Mouse (Mus musculus): ENCODE data around the gene Elf1. TPM values are rescaled to one million over a fixed set of nuclear protein-coding genes. Genes with fewer than 3 reads are reported as not detected.
"Not testable (repeated sequence)": the region's sequence is repeated elsewhere in the genome, so short reads cannot be mapped to it uniquely, and the experiment has no call there.

The Elf1 gene
- polyA plus RNA-seq, 1 experiment from 2014 or later, result 2.5 TPM

- 94% methylated on average over 12 of the region's 12 CpGs for WGBS
- not testable (repeated sequence) for H3K9ac ChIP-seq (replicated peaks; ENCODE audit: low read depth, low read length); H3K4me3 ChIP-seq (ENCODE audit: low read depth, low read length); ATAC-seq (ENCODE audit: low read depth); H3K4me1 ChIP-seq (ENCODE audit: control insufficient read depth, insufficient read depth, low read length); H3K4me2 ChIP-seq (ENCODE audit: low read depth, low read length); H3K27me3 ChIP-seq (ENCODE audit: control insufficient read depth, insufficient read depth, low read length); H3K27ac ChIP-seq (ENCODE audit: low read depth, low read length); H3K36me3 ChIP-seq (ENCODE audit: control insufficient read depth, insufficient read depth, low read length); H3K9me3 ChIP-seq (ENCODE audit: control insufficient read depth, low read length)
Measured at GRCm38 (mm10) chr14:79526106-79526505, 45.1 kb downstream of the Elf1 start.

- Histone ChIP-seq H3K4me1 (ENCODE audit: control insufficient read depth, insufficient read depth, low read length) (no peaks in the 10 kb centered on the region), H3K27me3 (ENCODE audit: control insufficient read depth, insufficient read depth, low read length) (no peaks in the 10 kb centered on the region), H3K27ac (ENCODE audit: low read depth, low read length) (no peak overlapping the region), H3K4me2 (ENCODE audit: low read depth, low read length) (no peak overlapping the region), H3K4me3 (ENCODE audit: low read depth, low read length) (no peak overlapping the region), H3K36me3 (ENCODE audit: control insufficient read depth, insufficient read depth, low read length) (no peaks in the 10 kb centered on the region), H3K9me3 (ENCODE audit: control insufficient read depth, low read length) (no peaks in the 10 kb centered on the region), H3K9ac (replicated peaks; ENCODE audit: low read depth, low read length) (no peak overlapping the region)
- ATAC-seq (ENCODE audit: low read depth), result no peak
- WGBS, result 60% methylated on average over 6 of the region's 6 CpGs
Measured at GRCm38 (mm10) chr14:79527704-79528103, 46.7 kb downstream of the Elf1 start.

GRCm38 (mm10) chr14:79529581-79530554 is 48.9 kb downstream of the Elf1 start:
- WGBS, result 88% methylated on average over 10 of the region's 10 CpGs
- Histone ChIP-seq H3K4me3 (ENCODE audit: low read depth, low read length) (no peak overlapping the region), H3K9me3 (ENCODE audit: control insufficient read depth, low read length) (no peaks in the 10 kb centered on the region), H3K27me3 (ENCODE audit: control insufficient read depth, insufficient read depth, low read length) (no peaks in the 10 kb centered on the region), H3K9ac (replicated peaks; ENCODE audit: low read depth, low read length) (no peak overlapping the region), H3K27ac (ENCODE audit: low read depth, low read length) (no peak overlapping the region), H3K4me1 (ENCODE audit: control insufficient read depth, insufficient read depth, low read length) (no peaks in the 10 kb centered on the region), H3K36me3 (ENCODE audit: control insufficient read depth, insufficient read depth, low read length) (no peaks in the 10 kb centered on the region), H3K4me2 (ENCODE audit: low read depth, low read length) (no peak overlapping the region)
- ATAC-seq (ENCODE audit: low read depth), result no peak

- Histone ChIP-seq H3K27ac (ENCODE audit: low read depth, low read length) (no peak overlapping the region), H3K4me3 (ENCODE audit: low read depth, low read length) (no peak overlapping the region), H3K9ac (replicated peaks; ENCODE audit: low read depth, low read length) (no peak overlapping the region), H3K4me1 (ENCODE audit: control insufficient read depth, insufficient read depth, low read length) (no peaks in the 10 kb centered on the region), H3K27me3 (ENCODE audit: control insufficient read depth, insufficient read depth, low read length) (no peaks in the 10 kb centered on the region), H3K9me3 (ENCODE audit: control insufficient read depth, low read length) (no peaks in the 10 kb centered on the region), H3K36me3 (ENCODE audit: control insufficient read depth, insufficient read depth, low read length) (no peaks in the 10 kb centered on the region), H3K4me2 (ENCODE audit: low read depth, low read length) (no peak overlapping the region)
- whole genome bisulfite sequencing, result 89% methylated on average over 6 of the region's 6 CpGs
- no peak for ATAC-seq (ENCODE audit: low read depth)
Measured at GRCm38 (mm10) chr14:79530761-79531160, 49.8 kb downstream of the Elf1 start.

DNA sequence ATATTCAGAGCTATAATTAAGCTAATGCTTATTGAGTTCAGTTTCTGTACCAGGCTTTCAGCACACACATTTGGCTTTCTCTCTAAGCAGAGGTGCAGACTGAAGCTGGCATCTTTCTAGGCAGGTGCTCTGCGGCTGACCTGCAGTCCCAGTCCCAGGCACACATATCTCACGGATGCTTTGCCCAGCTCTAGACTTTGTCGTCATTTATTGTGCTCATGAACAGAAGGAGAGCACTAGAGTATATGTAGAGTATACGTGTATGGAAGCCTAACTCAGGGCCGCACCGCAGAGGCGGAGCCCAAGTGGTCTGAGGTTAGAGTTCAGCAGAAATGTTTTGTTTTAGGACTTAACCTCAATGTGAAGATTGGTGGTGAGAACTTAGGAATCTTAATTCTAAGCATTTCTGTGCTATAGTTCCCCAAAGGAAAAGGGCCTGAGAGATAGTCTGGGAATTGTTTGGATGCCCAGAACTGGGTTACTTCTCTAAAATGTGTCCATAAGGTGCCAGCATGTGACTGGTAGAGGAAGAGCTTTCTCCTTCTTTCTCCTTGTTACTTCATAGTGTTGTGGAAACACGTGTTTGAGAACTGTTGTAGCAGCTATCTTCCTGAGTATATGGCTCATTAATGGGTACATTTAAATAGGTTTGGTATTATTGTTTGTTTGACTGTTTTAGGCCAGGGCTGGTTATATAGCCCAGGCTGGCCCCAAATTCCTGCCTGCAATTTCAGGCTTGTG is 51.2 kb downstream of the Elf1 start:
- H3K9ac ChIP-seq (replicated peaks; ENCODE audit: low read depth, low read length), result no peak overlapping the region
- no peak overlapping the region for H3K4me3 ChIP-seq (ENCODE audit: low read depth, low read length)
- no peak overlapping the region for H3K27ac ChIP-seq (ENCODE audit: low read depth, low read length)
- H3K4me2 ChIP-seq (ENCODE audit: low read depth, low read length), result no peak overlapping the region
- H3K36me3 ChIP-seq (ENCODE audit: control insufficient read depth, insufficient read depth, low read length), result no peaks in the 10 kb centered on the region
- H3K4me1 ChIP-seq (ENCODE audit: control insufficient read depth, insufficient read depth, low read length), result no peaks in the 10 kb centered on the region
- ATAC-seq (ENCODE audit: low read depth), result no peak
- H3K27me3 ChIP-seq (ENCODE audit: control insufficient read depth, insufficient read depth, low read length), result no peaks in the 10 kb centered on the region
- 88% methylated on average over 8 of the region's 8 CpGs for WGBS
- no peaks in the 10 kb centered on the region for H3K9me3 ChIP-seq (ENCODE audit: control insufficient read depth, low read length)

- H3K27me3 ChIP-seq (ENCODE audit: control insufficient read depth, insufficient read depth, low read length), result no peaks in the 10 kb centered on the region
- no peaks in the 10 kb centered on the region for H3K4me1 ChIP-seq (ENCODE audit: control insufficient read depth, insufficient read depth, low read length)
- 97% methylated on average over 1 of the region's 1 CpGs for WGBS
- no peak overlapping the region for H3K4me2 ChIP-seq (ENCODE audit: low read depth, low read length)
- H3K9ac ChIP-seq (replicated peaks; ENCODE audit: low read depth, low read length), result no peak overlapping the region
- no peaks in the 10 kb centered on the region for H3K36me3 ChIP-seq (ENCODE audit: control insufficient read depth, insufficient read depth, low read length)
- ATAC-seq (ENCODE audit: low read depth), result no peak
- H3K27ac ChIP-seq (ENCODE audit: low read depth, low read length), result no peak overlapping the region
- H3K9me3 ChIP-seq (ENCODE audit: control insufficient read depth, low read length), result no peaks in the 10 kb centered on the region
- no peak overlapping the region for H3K4me3 ChIP-seq (ENCODE audit: low read depth, low read length)
Measured at GRCm38 (mm10) chr14:79533350-79533749, 52.4 kb downstream of the Elf1 start.

DNA sequence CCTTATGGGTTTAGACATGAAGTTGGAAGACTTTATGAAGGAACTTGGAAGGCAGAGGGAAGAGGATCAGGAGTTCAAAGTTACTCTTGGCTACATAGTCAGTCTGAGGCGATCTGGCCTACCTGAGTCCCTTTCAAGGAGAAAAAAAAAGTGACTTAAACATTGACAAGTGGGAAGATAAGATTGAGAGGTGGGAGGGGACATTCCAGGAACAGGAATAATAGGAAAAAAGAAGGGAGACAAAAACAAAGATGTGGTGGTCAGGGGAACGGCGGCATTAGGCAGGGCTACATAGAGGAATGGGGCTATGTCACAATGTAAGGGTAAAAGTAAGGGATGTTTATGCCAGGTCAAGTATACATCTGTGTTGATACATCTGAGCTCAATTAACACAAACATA is 53.2 kb downstream of the Elf1 start:
- 83% methylated on average over 3 of the region's 3 CpGs for WGBS
- H3K27me3 ChIP-seq (ENCODE audit: control insufficient read depth, insufficient read depth, low read length), result no peaks in the 10 kb centered on the region
- H3K9ac ChIP-seq (replicated peaks; ENCODE audit: low read depth, low read length), result no peak overlapping the region

GRCm38 (mm10) chr14:79534656-79535055 is 53.7 kb downstream of the Elf1 start:
- H3K4me3 ChIP-seq (ENCODE audit: low read depth, low read length); H3K9ac ChIP-seq (replicated peaks; ENCODE audit: low read depth, low read length); H3K9me3 ChIP-seq (ENCODE audit: control insufficient read depth, low read length); H3K27ac ChIP-seq (ENCODE audit: low read depth, low read length); H3K27me3 ChIP-seq (ENCODE audit: control insufficient read depth, insufficient read depth, low read length); ATAC-seq (ENCODE audit: low read depth); H3K36me3 ChIP-seq (ENCODE audit: control insufficient read depth, insufficient read depth, low read length); H3K4me2 ChIP-seq (ENCODE audit: low read depth, low read length); H3K4me1 ChIP-seq (ENCODE audit: control insufficient read depth, insufficient read depth, low read length): not testable (repeated sequence)
- 95% methylated on average over 4 of the region's 4 CpGs for WGBS

More for the DNA sequence above, 53.2 kb downstream of the Elf1 start:
- Histone ChIP-seq H3K27ac (ENCODE audit: low read depth, low read length) (no peak overlapping the region), H3K9me3 (ENCODE audit: control insufficient read depth, low read length) (no peaks in the 10 kb centered on the region), H3K36me3 (ENCODE audit: control insufficient read depth, insufficient read depth, low read length) (no peaks in the 10 kb centered on the region), H3K4me3 (ENCODE audit: low read depth, low read length) (no peak overlapping the region), H3K4me1 (ENCODE audit: control insufficient read depth, insufficient read depth, low read length) (no peaks in the 10 kb centered on the region), H3K4me2 (ENCODE audit: low read depth, low read length) (no peak overlapping the region)
- ATAC-seq (ENCODE audit: low read depth), result no peak

- H3K4me1 ChIP-seq (ENCODE audit: control insufficient read depth, insufficient read depth, low read length), result no peaks in the 10 kb centered on the region
- 83% methylated on average over 10 of the region's 10 CpGs for WGBS
- no peak overlapping the region for H3K4me3 ChIP-seq (ENCODE audit: low read depth, low read length)
- H3K9ac ChIP-seq (replicated peaks; ENCODE audit: low read depth, low read length), result no peak overlapping the region
- H3K27ac ChIP-seq (ENCODE audit: low read depth, low read length), result no peak overlapping the region
- no peaks in the 10 kb centered on the region for H3K27me3 ChIP-seq (ENCODE audit: control insufficient read depth, insufficient read depth, low read length)
- no peaks in the 10 kb centered on the region for H3K36me3 ChIP-seq (ENCODE audit: control insufficient read depth, insufficient read depth, low read length)
- no peak for ATAC-seq (ENCODE audit: low read depth)
- no peak overlapping the region for H3K4me2 ChIP-seq (ENCODE audit: low read depth, low read length)
- no peaks in the 10 kb centered on the region for H3K9me3 ChIP-seq (ENCODE audit: control insufficient read depth, low read length)
Measured at GRCm38 (mm10) chr14:79535318-79535717, 54.3 kb downstream of the Elf1 start.
